Mouse (Mus musculus) liver, postnatal 0 days (tissue): ENCODE results near the gene Insl5.
A peak's percentile ranks its signal among the peaks of the same experiment; 100 is the strongest.

Experiments used
- CTCF ChIP-seq: sonication (generic); IDR thresholded peaks from 2 replicates; pipeline ENCODE4 v1.5.1; 2016; ENCODE audit warnings: antibody characterized with exemption, low read depth
- EP300 ChIP-seq: IDR thresholded peaks from 2 replicates; pipeline ENCODE4 v1.6.1; 2016; ENCODE audit warnings: antibody characterized with exemption, low read depth, mild to moderate bottlenecking

DNA sequence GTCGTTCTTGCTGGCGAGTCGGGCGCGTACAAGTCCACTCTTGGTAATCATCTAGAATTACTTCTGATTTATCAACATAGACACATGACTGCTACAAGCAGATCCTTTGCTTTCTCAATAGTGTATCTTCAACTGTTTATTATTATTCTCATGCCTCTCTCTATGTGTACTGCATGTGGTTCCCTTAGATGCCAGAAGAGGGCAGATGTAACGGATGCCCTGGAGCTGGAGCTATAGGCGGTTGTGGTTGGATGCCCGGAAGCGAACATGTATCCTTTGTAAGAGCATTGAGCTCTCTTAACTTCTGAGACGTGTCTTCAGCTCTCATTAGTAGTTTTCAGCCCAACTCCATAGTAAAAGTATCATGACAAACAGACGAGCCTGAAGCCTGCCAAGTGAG, 16.4 kb upstream of the Insl5 start:
- TF ChIP-seq CTCF (peak; percentile 28), EP300 (no peak)
